Mouse (Mus musculus): ENCODE measurements around the gene Sbpl. TPM values are rescaled to one million over a fixed set of nuclear protein-coding genes. Genes with fewer than 3 reads are reported as not detected.

The Sbpl gene
- not detected in 2 replicates for polyA plus RNA-seq (2012; rRNA removed; ENCODE audit: low replicate concordance)

DNA sequence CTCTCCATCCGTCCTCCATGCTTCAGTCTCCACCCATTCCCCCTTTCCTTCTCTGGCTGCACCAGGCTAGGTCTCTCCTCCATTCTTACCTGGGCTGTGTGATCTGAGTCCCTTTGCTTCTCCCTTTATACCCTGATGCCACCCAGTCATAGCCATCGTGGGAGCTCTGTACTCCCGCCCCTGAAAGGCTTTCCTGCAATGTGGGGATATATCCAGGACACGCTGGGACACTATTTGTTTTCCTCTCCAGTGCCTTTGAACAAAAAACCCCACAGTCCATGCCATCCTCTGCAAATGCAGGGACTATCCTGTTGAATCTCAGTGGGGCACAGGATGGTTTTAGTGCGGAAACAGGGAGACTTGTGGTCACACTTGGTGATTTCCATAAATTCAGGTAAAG, at the start of gene Sbpl:
TSS of gene Sbpl (minus strand) at position 101 of the 400 bp plus-strand sequence.

DNA sequence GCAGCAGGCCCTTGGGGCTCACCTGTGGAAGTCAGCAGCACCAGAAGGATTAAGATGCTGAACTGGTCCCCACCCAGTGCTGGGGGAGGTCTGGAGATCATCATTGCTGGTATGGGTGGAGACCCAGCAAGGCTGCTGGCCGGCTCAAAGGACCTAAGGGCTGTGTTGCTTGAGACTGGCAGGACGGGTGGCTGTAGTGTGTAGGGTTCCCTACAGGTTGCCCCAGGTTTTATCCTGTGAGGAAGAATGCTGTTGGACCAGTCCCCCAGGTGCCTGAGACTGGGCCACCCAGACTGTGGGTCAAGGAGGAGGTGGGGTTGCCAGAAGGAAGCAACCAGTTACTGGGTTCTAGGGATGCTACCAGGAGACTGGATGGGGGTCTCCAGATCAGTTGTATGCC, 42.8 kb upstream of the Sbpl start, which contains the start of gene Prss22:
TSS of gene Prss22 (minus strand) at position 200 of the 400 bp plus-strand sequence.

DNA sequence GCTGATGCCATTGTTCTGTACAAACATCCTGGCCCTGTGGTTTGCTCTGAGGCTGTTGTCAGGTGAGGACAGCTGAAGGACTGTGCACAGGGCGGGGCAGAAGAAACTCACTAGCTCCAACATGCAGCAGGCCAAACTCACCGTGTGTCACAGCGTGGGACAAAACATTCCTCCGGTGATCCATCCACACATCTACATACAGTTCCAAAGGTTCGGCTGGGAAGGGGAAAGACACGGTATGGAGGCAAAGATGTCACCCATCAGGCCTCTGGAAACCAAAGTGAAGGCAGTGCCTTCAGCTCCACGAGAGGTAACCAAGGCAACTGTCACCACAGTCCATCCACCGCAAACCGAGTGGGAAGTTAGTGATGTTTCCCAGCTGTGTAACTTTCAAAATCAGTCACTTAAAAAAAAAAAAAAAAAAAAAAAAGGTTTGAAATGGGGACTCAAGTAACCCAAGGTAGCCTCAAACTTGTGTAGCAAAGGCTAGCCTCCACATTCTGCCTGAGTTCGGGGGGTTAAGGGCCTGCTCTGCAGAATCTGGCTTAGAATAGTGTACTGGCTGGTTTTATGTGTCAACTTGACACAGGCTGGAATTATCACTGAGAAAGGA, 25.3 kb upstream of the Sbpl start, which contains the start of gene Prss30:
TSS of gene Prss30 (minus strand) at position 270 of the 613 bp plus-strand sequence.

DNA sequence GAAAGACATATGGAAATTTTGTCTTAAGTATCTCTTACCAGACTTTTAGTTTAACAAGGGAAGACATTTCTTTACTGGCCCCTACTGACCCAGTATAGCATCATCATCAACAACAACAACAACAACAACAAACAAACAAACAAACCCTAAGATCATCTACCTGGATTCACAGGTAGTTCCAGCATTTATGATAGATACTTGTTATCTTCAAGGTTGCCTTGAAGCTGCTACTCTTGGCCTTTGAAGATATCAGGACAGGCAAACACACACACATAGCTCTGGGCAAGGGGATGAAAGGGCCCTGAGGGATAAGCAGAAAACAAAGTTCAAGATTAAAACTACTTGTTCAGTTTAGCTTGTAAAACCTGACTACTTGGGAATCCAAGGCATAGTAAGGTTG, 13.7 kb downstream of the Sbpl start, which contains the start of gene Sbp:
TSS of gene Sbp (plus strand) at position 301 of the 400 bp plus-strand sequence.

DNA sequence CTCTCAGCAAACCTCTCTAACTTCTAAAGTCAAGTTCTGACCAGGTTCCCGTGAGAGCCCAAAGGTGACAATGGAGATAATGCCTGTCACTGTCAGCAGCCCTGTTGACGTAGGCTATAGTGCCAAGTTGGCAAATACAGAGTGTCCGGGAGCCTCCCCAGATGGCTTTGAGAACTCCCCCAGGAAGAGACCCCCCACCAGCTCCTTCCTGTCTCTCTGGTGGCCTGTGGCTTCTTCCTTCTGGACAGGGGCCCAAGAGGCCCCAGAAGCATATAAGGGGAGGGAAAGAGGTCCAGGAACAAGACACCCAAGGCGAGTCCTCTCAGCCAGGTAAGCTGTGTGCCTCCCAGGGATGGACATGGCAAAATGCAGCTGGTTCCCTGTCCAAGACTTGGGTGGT, 37.9 kb downstream of the Sbpl start, which contains the start of gene Dcpp3:
TSS of gene Dcpp3 (plus strand) at position 301 of the 400 bp plus-strand sequence.

Other genes starting within 250 kb of the Sbpl start
- gene 1520401A03Rik, start 232.5 kb downstream of the Sbpl start, polyA plus RNA-seq (2012; rRNA removed; ENCODE audit: low replicate concordance) = 0.05 and 0.06 TPM in 2 replicates
- gene Pkmyt1, start 228.9 kb downstream of the Sbpl start, polyA plus RNA-seq (2012; rRNA removed; ENCODE audit: low replicate concordance) = 22.6 and 25.7 TPM in 2 replicates
- 37.7 and 88.3 TPM in 2 replicates for gene Paqr4, start 214.4 kb downstream of the Sbpl start, polyA plus RNA-seq (2012; rRNA removed; ENCODE audit: low replicate concordance)
- 0.10 and 0.24 TPM in 2 replicates for gene Kremen2, start 209.4 kb downstream of the Sbpl start, polyA plus RNA-seq (2012; rRNA removed; ENCODE audit: low replicate concordance)
- 51.7 and 65.7 TPM in 2 replicates for gene Flywch1, start 183.7 kb downstream of the Sbpl start, polyA plus RNA-seq (2012; rRNA removed; ENCODE audit: low replicate concordance)
- gene Flywch2, start 169.2 kb downstream of the Sbpl start, polyA plus RNA-seq (2012; rRNA removed; ENCODE audit: low replicate concordance) = 5.5 and 18.8 TPM in 2 replicates
- 400 and 623 TPM in 2 replicates for gene Srrm2, start 164.7 kb downstream of the Sbpl start, polyA plus RNA-seq (2012; rRNA removed; ENCODE audit: low replicate concordance)
- gene Elob, start 126.1 kb downstream of the Sbpl start, polyA plus RNA-seq (2012; rRNA removed; ENCODE audit: low replicate concordance) = 589 and 702 TPM in 2 replicates
- 0.09 and 0.33 TPM in 2 replicates for gene Prss33, start 119.2 kb downstream of the Sbpl start, polyA plus RNA-seq (2012; rRNA removed; ENCODE audit: low replicate concordance)
- gene Prss32, start 111.4 kb downstream of the Sbpl start, polyA plus RNA-seq (2012; rRNA removed; ENCODE audit: low replicate concordance) = not detected in 2 replicates
- 0.32 and 0.64 TPM in 2 replicates for gene Prss41, start 111.1 kb downstream of the Sbpl start, polyA plus RNA-seq (2012; rRNA removed; ENCODE audit: low replicate concordance)
- 0.09 TPM in 1 of 2 replicates, not detected in the other for gene Prss21, start 87.2 kb downstream of the Sbpl start, polyA plus RNA-seq (2012; rRNA removed; ENCODE audit: low replicate concordance)
- gene Dcpp1, start 74.4 kb downstream of the Sbpl start, polyA plus RNA-seq (2012; rRNA removed; ENCODE audit: low replicate concordance) = not detected in 2 replicates
- gene Dcpp2, start 74.4 kb downstream of the Sbpl start, polyA plus RNA-seq (2012; rRNA removed; ENCODE audit: low replicate concordance) = not detected in 2 replicates
- gene Dcpp3, start 37.8 kb downstream of the Sbpl start, polyA plus RNA-seq (2012; rRNA removed; ENCODE audit: low replicate concordance) = not detected in 2 replicates
- not detected in 2 replicates for gene Sbp, start 13.6 kb downstream of the Sbpl start, polyA plus RNA-seq (2012; rRNA removed; ENCODE audit: low replicate concordance)
- gene Prss30, start 25.3 kb upstream of the Sbpl start, polyA plus RNA-seq (2012; rRNA removed; ENCODE audit: low replicate concordance) = 0.37 and 1.5 TPM in 2 replicates
- 1.0 TPM in 1 of 2 replicates, not detected in the other for gene Prss22, start 42.8 kb upstream of the Sbpl start, polyA plus RNA-seq (2012; rRNA removed; ENCODE audit: low replicate concordance)
- gene Prss27, start 82.9 kb upstream of the Sbpl start, polyA plus RNA-seq (2012; rRNA removed; ENCODE audit: low replicate concordance) = 2.3 and 9.7 TPM in 2 replicates
- gene Kctd5, start 118.2 kb upstream of the Sbpl start, polyA plus RNA-seq (2012; rRNA removed; ENCODE audit: low replicate concordance) = 17.6 and 36.4 TPM in 2 replicates
- 22.3 and 23.3 TPM in 2 replicates for gene Pdpk1, start 195.7 kb upstream of the Sbpl start, polyA plus RNA-seq (2012; rRNA removed; ENCODE audit: low replicate concordance)
- gene Amdhd2, start 208.5 kb upstream of the Sbpl start, polyA plus RNA-seq (2012; rRNA removed; ENCODE audit: low replicate concordance) = 43.6 and 56.5 TPM in 2 replicates
- gene Atp6v0c, start 214.4 kb upstream of the Sbpl start, polyA plus RNA-seq (2012; rRNA removed; ENCODE audit: low replicate concordance) = 819 and 932 TPM in 2 replicates

Data from subcutaneous adipose tissue, adult 2 months (tissue).